Mouse (Mus musculus) frontal cortex, postnatal 14 days (tissue): ENCODE results near the gene Proser3.
"Not testable (repeated sequence)": the region's sequence is repeated elsewhere in the genome, so short reads cannot be mapped to it uniquely, and the experiment has no call there.

Experiments used
- DNase-seq, 2 experiments: peaks; one replicate each; pipeline ENCODE4 v3.0.0; 2022; ENCODE audit warnings: low spot score in 2 of 2

Proser3 gene

DNA sequence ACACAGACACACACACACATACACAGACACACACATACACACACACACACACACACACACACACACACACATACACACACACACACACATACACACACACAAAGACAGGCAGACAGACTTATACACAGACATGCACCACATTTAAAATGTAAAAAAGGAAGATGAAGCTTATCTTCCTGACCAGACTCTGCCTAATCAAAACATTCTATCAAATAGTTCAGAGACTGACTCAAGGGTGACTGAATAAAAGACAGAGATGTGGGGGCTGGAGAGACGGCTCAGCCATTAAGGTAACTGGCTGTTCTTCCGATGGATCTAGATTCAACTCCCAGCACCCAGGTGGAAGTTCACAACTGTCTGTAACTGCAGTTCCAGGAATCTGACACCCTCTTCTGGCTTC lies 7.8 kb downstream of the Proser3 start:
- no peak for DNase-seq

DNA sequence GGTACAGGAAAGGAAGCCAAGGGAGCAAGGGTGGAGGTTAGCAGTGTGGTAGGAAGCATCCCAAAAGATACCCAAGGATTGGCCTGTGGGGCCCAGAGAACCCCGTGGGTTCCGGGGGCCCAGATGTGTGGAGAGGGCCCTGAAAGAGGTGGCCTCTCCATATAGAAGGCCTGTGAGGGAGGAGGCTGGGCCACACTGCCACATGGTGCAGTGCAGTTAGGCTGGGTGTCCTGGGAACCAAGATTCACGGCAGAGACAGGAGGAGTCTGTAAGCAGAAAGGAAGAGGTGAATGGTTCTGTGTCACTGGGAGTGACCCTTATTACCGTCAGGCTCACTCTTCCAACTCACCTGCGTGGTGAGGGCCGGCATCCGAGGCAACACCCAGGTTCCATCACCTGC lies 11.5 kb downstream of the Proser3 start:
- no peak for DNase-seq

DNA sequence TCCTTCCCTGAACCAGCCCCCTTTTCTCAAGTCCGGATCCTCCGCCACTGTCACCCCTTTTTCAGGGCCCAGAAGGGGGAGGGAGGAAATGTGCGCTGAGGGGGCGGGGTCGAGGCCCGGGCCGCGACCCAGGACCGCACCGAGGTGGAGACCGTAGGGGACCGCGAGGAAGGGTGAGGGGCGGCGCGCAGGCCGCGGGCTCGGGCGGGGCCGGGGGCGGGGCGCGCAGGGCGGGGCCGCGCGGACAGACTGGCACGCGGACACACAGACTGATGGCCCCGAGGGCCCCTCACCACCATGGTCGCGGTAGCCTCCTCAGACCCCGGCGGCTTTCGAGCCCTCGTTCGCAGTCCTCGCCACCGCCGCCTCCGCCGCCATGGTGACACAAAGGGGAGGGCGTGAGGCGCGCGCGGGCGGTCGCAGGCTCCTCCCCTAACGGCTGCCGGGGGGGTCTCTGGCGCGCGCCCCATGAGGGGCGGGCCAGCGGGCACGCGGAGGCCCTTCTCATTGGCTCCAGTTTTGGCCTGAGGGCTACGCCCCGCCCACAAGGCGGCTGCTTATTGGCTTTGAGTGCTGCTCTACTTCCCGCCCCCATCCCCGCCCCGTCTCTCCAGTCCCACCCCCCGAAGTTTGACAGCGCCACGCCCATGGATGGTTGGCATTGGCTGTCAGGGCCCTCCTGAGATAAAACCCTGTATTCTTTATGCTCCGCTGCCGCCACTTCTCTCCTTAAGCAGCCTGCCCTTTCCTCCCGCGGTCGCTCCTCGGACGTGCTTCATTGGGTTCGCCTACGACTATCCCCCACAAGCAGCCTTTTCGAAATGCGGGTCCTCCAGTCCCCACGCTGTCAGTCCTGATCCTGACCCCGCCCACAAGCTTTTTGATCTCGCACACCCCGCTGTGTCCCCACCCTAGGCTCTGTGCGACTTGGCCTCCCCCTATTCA lies 17.2 kb downstream of the Proser3 start, which contains the start of gene Arhgap33:
Gene Arhgap33 (minus strand): TSS at position 428 of the 945 bp plus-strand sequence.
- peak; percentile 95 to 96 for DNase-seq

DNA sequence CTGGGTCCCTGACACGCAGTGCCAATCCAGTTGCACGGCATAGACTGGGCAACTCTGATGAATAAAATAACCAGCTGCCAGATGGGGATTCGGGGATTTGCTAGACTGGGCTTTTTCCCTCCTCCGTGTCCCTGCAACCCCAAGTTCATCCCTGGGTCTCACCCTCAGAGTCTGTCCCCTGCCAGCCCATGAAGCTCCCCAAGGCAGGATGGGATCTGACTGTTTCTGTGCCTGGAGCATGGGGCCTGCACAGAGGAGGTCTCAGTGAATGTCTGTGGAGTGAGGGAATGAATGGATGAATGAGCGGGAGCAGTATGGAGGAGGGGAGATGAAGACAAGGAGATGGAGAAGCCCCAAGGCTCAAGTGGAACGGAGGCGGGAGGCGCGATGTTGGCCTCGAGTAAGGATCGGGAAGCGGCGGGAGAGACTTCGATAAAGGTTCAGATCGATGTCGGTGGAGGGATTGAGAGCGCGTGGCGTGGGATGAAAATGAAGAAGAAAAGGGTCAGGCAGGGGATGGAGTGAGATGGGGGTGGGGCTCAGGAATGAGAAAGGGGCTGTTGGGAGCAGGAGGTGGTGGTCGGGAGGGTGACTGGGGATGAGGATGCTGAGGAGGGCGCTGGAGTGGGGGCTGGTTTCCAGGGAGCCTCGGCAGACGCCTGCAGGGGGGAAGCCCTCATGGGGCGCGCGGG lies 18.0 kb downstream of the Proser3 start:
- no peak for DNase-seq

DNA sequence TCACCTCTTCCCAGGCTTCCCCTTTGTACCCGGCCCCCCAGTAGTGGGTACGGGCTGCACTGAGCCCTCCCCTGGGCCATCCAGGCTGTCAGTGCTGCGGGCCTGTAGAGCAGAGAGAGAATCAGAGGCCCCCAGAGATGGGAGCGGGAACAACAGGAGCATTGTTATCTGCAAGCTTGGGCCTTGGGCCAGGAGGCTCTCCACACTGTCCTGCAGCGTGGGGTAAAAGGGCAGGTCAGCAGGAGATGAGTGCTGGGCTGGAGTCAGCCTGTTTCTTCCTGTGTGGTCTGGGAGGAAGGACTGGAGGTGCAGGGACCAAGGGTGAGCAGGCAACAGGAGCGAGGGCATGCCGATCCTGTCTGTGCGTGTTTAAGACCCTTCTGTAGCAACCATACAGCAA lies 19.2 kb downstream of the Proser3 start:
- no peak for DNase-seq

DNA sequence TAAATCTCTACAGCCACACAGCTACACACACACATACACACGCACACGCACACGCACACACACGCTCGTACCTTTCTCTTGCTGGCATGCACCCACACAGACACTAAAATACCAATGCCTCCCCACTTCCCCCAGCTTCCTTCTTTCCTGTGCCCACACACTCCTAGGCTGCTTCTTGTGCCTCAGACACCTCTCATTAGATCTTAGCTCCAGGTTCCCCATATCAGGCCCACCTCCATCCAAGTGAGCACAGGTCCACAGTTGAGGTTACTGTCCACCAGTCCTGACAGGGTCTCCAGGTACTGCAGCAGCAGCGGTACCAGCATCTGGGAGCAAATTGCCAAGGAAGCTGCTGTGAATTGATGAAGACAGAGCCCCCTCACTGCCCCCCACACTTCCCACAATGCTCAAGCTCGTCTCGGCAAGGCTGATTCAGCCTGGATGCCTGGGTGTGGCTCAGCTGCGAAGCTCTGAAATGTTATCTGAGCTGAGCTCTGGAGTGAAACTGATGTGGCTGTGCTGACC lies 20.7 kb downstream of the Proser3 start:
- peak; percentile 50 to 64 for DNase-seq

DNA sequence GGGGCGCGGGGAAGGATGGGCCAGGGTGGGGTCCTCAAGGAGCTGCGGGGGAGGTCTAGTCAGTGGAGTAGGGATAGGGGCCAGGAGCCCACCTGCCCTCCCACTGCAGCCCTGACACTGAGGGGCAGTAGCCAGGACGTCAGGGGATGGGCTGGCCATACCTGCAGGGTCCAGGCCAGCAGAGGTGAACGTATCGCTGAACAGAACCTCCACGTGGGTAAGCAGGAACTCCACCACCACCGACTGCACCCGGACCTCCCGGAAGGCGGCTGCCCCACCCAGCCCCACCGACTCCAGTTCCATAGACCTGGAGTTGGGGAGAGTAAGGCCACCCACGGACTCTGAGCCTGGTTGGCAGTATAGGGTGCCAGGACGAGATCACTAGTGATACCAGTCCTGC lies 25.1 kb downstream of the Proser3 start:
- no peak for DNase-seq

DNA sequence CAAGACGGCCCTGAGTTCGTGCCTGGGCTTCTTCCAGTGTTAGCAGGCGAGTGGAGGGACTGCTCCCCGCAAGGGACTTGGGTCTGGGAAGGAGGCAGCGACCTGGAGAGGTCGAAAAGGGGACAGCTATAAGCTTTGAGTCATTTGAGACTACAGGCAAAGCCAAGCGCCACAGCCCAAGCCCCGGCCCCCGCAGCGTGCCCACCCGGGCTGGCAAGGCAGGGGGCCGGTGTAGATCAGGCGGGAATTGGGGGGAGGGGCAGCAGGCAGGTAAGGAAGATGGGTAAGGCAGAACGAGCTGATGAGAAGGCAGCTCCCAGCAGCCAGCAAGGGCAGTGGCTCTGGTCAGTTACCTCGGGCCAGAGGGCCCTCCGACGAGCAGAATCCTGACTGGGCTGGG lies 25.7 kb downstream of the Proser3 start:
- DNase-seq: no peak

DNA sequence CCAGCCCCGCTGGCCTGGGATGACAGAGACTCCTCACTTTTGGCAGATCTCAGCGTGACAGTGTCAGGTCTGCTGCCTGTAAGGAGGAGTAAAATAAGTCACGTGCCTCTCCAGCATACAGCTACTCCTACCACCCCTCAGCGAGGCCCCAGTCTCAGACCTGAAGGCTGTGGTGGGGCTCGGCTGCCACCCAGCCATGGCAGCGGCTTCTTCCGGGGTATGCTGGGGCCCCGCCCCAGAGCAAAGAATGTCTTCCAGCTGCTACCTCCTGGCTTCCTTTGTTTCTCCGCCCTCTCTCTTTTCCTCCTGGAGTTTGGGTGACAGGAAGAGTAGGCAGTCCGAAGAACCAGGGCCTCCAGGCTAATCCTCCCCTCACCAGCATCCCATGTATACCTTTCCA lies 26.1 kb downstream of the Proser3 start:
- DNase-seq: no peak

DNA sequence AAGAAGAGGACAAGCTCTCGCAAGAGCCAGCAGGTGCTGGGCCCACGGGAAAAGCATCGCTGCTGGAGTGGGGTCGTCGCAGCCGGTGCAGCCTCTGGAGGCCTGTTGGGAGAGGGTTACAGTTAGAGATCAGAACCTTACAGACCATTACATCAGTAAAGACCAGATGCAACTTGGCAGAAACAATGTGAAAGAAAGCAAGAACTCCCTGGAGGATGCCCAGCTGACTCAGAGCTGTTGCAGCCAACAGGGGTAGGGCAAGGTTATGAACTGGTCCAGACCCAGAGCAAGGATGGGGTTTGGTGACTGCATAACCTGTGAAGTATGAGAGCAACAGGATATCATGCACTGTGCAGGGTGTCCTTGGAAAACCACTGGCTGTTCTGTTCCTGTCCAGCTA lies 27.6 kb downstream of the Proser3 start:
- DNase-seq: no peak

DNA sequence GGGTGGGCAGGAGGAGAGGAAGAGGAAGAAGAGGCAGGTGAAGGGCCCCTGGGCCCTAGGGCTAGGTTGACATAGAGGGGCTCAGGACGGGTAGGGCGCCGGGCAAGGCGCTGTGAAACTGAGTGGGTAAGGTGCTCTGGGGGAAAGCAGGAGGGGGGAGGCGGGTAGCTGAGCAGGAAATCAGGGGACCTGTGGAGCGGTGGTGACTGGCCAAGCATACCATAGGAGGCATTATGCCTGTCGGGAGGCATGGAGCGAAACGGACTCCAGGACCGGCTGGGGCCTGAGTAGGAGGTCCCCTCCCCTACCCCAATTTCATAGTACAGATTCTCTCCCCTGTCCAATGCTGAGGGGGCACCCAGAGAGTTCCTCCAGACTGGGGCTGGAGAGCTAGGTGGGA lies 29.2 kb downstream of the Proser3 start:
- DNase-seq: no peak

DNA sequence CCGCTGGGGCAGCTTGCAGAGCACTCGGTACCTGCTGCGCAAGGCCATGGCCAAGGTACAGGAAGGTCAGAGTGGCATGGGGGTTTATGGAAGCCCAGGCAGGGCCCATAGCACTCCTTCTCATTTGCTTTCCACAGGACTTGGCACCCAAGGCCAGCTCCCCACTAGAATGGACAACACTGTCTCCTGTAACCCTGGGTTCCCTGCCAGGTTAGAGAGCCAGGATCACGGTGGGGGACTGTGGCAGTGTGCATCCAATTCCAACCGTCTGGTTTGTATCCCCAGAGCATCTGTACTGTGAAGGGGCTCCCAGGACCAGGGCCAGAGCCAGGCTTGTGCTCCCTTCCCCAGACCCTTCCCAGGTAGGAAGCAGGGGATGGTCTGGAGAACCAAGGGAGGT lies 31.2 kb downstream of the Proser3 start:
- DNase-seq: no peak

DNA sequence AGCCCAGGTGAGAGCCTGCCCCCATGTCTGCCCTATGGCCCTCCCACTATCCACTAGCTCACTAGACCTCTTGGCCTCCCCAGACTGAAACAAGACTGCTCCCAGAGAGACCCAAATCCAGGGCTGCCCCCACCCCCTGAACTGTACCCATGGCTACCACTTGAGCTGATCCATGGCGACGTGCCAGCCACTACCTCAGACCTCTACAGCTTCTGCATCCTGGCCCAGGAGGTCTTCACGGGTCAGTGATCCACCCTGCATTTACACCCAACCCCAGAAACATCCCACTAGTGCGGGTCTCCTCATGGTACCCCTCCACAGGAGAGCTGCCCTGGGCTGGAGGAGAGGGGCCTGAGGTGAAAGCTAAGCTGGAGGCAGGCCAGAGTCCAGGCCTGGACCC lies 31.7 kb downstream of the Proser3 start:
- DNase-seq: no peak

DNA sequence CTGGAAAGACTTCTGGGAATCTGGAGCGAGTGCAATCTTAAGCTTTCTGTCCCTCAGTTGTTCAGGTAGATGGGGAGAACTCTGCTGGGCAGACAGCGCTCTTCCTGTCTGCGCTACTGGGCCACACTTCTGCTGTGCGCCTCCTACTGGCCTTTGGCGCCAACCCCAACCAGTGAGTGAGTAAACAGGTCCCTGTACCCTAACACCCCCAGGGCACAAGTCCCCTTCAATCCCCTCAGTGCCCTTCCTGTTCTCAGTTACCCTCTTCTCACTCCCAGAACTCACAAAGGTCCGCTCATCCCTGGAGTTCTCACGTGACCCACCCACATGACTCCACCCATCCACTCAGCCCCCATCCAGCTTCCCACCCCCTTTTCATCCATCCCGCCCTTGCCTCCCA lies 33.8 kb downstream of the Proser3 start:
- no peak for DNase-seq

DNA sequence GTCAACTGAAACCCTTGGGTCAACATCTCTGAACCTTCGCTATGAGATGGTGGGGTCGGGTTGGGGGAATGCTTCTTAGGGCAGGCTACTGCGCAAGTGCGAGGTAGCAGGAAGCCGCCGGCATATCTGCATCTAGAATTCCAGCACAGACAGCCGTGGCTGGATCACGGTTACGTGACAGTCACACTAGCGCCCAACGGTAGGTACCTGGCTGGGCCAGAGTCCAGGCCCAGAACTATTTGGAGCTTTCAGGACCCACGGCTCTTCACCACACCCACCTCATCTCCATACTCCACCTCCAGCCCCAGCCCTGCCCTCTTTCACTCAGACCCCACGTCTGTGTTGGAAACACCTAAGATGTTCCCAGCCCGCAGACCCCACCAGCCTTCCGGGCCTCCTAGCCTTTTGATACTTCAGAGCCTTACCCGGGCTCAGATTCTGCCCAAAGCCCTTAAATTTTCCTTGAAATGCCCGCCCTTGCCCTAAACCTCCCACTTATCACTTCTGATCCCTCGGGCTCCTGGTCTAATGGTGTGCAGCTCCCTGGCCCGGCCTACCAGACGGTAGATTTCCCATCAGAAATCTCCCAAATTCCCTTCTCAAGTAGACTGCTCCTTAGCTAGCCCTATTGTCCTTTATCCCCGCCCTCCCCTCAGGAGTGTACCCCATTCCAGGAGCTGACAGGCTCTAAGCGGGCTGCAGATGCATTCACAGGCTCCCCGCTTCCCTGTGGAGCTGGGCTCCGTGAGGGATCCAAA lies 36.9 kb downstream of the Proser3 start:
- no peak for DNase-seq

DNA sequence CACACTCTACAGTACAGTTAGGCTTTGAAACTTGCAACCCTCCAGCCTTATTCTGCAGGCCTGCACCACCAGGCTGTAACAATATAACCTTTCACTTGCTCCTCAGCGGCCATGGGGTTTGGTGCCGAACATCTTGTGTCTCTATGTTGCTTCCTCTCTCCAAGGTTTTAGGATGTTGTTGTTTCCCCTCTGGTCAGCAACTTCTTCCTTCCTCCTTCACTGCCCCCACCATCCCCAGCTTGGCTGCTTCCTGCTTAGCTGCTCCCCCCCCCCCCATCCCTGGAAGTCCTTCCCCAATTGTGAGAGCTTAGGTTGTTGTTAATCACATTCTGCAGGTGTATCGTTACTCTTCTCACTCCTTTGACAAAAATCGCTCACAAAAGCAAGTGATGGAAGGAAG lies 44.0 kb downstream of the Proser3 start:
- no peak for DNase-seq

DNA sequence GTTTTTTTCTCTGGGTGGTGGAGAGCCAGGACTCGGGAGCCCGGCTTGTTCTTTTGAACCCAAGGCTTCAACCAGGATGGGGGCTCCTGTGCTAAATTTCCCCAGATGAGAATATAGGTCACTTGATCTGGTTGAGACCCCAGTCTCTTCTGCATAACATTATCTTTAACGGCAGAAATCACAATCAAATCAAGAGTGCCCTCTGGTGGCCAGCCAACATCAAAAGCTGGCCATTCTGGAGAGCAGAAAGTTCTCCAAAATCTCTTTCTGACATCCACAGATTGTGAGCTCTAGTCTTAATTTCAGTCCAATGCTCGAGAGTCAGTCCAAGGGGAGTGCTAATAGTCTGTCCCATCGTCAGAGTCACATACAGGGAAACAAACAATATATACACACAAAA lies 50.9 kb downstream of the Proser3 start:
- DNase-seq: not testable (repeated sequence)

DNA sequence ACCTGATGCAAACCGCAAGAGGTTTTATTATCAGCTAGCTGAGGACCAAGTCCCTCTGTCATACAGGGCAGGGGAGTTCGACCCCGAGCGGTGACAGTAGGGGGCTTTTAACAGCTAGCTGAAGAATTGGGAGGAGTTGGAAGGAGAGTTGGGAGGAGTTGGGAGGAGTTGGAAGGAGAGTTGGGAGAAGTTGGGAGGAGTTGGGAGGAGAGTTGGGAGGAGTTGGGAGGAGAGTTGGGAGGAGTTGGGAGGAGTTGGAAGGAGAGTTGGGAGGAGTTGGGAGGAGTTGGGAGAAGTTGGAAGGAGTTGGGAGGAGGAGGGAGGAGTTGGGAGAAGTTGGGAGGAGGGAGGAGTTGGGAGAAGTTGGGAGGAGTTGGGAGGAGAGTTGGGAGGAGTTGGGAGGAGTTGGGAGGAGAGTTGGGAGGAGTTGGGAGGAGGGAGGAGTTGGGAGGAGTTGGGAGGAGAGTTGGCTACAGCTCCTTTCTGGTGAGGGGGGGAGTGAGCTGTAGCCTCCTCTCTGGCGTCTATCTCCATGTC lies 56.5 kb downstream of the Proser3 start:
- DNase-seq: not testable (repeated sequence)

DNA sequence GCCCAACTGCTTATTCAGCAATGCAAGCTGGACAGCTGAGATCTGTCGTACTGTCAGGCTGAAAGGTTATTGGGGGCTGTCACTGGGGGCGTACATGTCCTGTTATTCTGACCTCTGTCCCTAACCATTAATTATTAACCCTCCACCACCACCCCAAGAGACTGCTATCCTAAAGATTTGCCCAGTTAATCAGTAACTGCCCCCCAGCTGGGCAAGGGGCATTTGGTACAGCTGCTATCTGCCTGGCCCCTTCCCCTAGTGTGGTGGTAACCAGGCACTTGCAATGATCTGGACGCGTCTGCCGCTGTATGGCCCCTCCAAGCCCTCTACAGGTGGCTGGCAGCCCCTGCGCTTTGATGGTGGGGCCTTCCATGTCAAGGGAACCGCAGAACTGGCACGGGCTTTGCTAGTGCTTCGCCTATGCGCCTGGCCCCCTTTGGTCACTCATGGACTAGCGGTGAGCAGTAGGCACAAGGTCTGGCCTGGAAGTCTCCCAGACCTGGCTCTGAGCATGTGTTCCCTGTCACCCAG lies 58.6 kb downstream of the Proser3 start, which contains the start of gene Prodh2:
Gene Prodh2 (plus strand): TSS at position 222 of the 531 bp plus-strand sequence.
- no peak for DNase-seq

DNA sequence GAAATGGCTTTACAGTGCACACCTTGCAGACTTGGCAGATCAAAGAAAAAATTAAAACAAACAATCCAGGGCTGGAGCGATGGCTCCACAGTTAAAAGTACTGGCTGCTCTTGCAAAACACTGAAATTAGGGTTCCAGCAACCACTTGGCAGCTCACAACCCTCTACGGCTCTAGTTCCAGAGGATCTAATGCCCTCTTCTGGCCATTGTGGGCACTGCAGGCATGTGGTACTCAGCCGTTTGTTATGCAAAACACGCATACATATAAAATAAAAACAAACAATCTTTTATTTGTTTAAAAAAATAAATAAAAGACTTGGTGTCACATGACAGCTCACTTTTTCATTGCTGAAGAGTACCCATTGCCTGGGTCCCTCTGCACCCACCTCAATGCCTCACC lies 59.3 kb downstream of the Proser3 start:
- DNase-seq: peak in 1 of 2 experiments; percentile 64

DNA sequence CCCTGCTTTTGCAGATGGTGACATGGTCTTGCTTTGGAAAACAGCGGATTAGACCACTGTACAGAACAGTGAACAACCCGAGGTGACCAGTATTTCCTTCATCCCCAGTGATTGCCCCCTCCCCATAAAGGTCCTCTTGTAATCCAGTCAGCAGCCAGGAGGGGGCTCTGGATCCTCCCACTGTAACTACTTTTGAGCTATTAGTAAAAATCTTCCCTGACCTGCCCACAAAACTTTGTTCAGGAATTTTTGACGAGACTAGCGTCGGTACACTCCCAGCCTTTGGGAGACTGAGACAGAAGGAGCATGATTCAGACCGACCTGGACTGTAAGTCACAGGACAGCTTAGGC lies 61.2 kb downstream of the Proser3 start:
- no peak for DNase-seq
